Mouse (Mus musculus) stomach, embryonic 15.5 days (tissue): Measurements from ENCODE around the gene Atp6v1g2. TPM values are rescaled to one million over a fixed set of nuclear protein-coding genes. Genes with fewer than 3 reads are reported as not detected.
A peak's percentile ranks its signal among the peaks of the same experiment; 100 is the strongest.

ENCODE experiments used
- ATAC-seq: fragments of 200-750 bp; cut with Nextera tagmentation; 2 replicates; pipeline ENCODE4 v1.8.0; 2017; ENCODE audit warnings: low read depth, moderate number of reproducible peaks, moderate TSS enrichment; ENCODE audit not compliant: insufficient read depth, low FRiP score
- H3K27ac ChIP-seq: fragments of 300-500 bp; sonication (generic); 2 replicates; pipeline ENCODE4 v1.5.1; 2015; ENCODE audit warnings: mild to moderate bottlenecking, inconsistent platforms
- H3K27me3 ChIP-seq: fragments of 300-500 bp; sonication (generic); replicated peaks from 2 replicates; pipeline ENCODE4 v1.6.1; 2015; ENCODE audit warnings: inconsistent platforms
- H3K36me3 ChIP-seq: fragments of 300-500 bp; sonication (generic); 2 replicates; pipeline ENCODE4 v1.6.1; 2015; ENCODE audit warnings: inconsistent platforms
- H3K4me1 ChIP-seq: fragments of 300-500 bp; sonication (generic); 2 replicates; pipeline ENCODE4 v1.6.1; 2015; ENCODE audit warnings: inconsistent platforms
- H3K4me2 ChIP-seq: fragments of 300-500 bp; sonication (generic); 2 replicates; pipeline ENCODE4 v1.6.1; 2015; ENCODE audit warnings: mild to moderate bottlenecking, inconsistent platforms
- H3K4me3 ChIP-seq: fragments of 300-500 bp; sonication (generic); replicated peaks from 2 replicates; pipeline ENCODE4 v1.5.1; 2015; ENCODE audit warnings: inconsistent platforms
- H3K9ac ChIP-seq: fragments of 300-500 bp; sonication (generic); 2 replicates; pipeline ENCODE4 v1.6.1; 2015; ENCODE audit warnings: inconsistent platforms
- H3K9me3 ChIP-seq: fragments of 300-500 bp; sonication (generic); 2 replicates; pipeline ENCODE4 v1.6.1; 2016; ENCODE audit warnings: inconsistent platforms
- WGBS: fragments of 180-500 bp; shearing (Covaris S2); methylation state at CpG from one replicate; pipeline ENCODE4 v1.1.7; 2015; 5-methylcytosine and 5-hydroxymethylcytosine counted together
- polyA plus RNA-seq: library from polyadenylated mRNA; unstranded; fragments of >200 nt; fragmentation: Nextera tagmentation; extraction: Ambion mirVana; gene quantifications from 2 replicates; pipeline ENCODE4 v1.2.1, GENCODE M21; 2015

Gene Atp6v1g2
- polyA plus RNA-seq, 1 experiment from 2014 or later, result 5.1 TPM

DNA sequence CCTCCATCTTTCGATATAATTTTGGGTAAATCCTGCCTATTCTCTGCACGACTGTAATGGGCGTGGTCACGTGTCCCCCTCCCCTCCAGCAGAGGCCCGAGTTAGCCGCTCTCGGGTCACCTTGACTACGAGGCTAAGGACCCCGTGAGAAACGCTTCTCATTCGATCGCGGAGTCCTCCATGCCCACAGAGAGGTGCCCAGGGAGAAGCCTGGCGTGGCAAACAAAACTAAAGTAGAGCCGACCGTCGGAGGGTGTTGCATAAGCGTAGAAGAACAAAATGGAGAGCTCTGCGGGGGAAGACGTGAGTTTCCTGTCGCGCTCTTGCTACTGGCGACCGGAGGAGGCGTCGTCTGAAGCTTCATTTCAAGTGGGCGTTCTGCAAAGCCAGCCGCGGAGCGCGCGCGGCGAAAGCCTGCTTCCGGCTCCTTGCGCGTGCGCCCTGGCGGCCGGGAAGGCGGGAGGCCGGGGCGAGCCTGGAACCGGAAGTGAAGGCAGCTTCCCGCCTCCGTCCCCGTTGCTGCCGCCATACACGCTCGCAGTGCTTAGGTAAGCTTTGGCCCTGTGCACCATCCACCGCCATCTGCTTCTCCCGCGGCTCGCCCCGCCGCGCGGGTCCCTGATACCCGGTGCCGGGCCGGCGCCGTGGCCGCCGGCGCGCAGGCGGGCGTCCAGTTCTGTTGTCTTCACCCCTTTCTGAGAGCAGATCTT lies 8.0 kb downstream of the Atp6v1g2 start, which contains the start of gene Ddx39b:
Gene Ddx39b, plus strand, starts transcription at position 442 of the 710 bp plus-strand sequence.
- peak; percentile 87 for ATAC-seq
- H3K27ac ChIP-seq, result peak within 1 kb of the TSS; percentile 99
- peaks cover 24% of the 10 kb centered on the region for H3K36me3 ChIP-seq
- H3K4me2 ChIP-seq, result peak within 1 kb of the TSS; percentile 81
- H3K4me3 ChIP-seq, result peak within 1 kb of the TSS; percentile 70
- H3K9me3 ChIP-seq, result no peaks in the 10 kb centered on the region
- H3K4me1 ChIP-seq, result peaks cover 38% of the 10 kb centered on the region
- under 1% methylated on average over 69 of the region's 69 CpGs for WGBS
- peak within 1 kb of the TSS; percentile 93 for H3K9ac ChIP-seq
- H3K27me3 ChIP-seq, result no peaks in the 10 kb centered on the region

DNA sequence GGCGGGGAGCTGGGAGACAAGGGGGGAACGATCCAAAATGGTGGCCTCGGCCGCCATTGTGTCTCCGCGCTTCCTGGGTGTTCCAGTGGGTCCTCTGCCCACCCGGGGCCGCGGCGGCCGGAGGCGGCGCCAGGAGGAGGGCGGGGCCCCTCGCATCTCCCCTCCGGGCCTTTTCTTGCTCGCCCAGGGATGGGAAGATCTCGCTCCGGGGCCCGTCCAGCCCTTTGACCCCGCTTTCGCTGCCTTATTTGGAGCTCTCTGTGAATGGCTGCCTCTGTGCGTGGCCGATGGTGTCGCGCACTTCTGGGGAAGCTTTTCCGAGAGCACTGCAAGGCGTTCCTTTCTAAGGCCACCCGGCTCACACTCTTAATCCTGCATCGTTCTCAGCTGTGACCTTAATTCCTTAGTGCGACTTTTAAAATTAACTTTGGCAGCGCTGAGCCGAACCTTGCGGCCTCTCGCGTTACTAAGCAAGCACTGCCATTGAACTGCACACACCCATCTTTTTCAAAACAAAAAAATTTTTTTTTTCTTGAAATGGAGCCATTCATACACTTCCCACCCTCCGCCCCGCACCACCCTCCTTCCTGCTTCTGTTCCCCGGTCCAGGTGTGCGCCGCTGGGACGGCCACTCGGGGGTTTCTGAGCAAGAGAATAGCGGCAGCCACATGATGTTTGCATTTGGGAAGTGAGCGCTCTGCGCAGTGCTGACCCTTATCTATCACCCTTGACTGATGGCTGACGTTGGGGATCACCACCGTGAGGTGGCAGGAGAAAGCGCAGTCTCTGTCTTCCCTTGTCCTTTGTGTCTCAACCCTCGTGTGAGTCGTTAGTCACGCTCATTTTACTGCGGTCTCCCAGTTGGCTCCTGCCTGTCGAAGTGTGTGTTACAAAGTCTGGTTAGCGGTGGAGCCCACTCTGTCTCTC lies 8.8 kb downstream of the Atp6v1g2 start:
- Histone ChIP-seq H3K36me3 (peaks cover 32% of the 10 kb centered on the region), H3K27ac (peak overlapping the region; percentile 99), H3K4me1 (peaks cover 35% of the 10 kb centered on the region), H3K9ac (peak overlapping the region; percentile 93), H3K4me3 (peak overlapping the region; percentile 70), H3K27me3 (no peaks in the 10 kb centered on the region), H3K9me3 (no peaks in the 10 kb centered on the region), H3K4me2 (peak overlapping the region; percentile 81)
- peak; percentile 27 for ATAC-seq
- WGBS, result under 1% methylated on average over 55 of the region's 55 CpGs

DNA sequence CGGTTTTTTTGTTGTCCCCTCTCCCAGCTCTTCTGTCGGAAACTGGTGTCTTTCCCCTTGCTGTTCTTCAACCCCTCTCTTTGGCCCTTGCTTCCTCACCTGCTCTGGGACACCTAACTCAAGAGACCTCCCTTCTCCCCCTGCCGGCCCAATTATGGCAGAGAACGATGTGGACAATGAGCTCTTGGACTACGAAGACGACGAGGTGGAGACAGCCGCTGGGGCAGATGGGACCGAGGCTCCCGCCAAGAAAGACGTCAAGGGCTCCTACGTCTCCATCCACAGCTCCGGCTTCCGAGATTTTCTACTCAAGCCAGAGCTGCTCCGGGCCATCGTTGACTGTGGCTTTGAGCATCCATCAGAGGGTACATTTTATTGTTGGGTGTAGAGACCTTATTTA lies 9.6 kb downstream of the Atp6v1g2 start:
- Histone ChIP-seq H3K27ac (peak overlapping the region; percentile 99; the same call in 1 of the 2 replicates), H3K9ac (peak overlapping the region; percentile 93), H3K4me1 (peaks cover 38% of the 10 kb centered on the region), H3K27me3 (no peaks in the 10 kb centered on the region), H3K9me3 (no peaks in the 10 kb centered on the region), H3K4me2 (peak overlapping the region; percentile 81), H3K4me3 (peak overlapping the region; percentile 70), H3K36me3 (peaks cover 40% of the 10 kb centered on the region)
- WGBS, result 2% methylated on average over 16 of the region's 16 CpGs
- 0 out of 2 replicates have a peak, but pooled peaks have one; percentile 2 for ATAC-seq

DNA sequence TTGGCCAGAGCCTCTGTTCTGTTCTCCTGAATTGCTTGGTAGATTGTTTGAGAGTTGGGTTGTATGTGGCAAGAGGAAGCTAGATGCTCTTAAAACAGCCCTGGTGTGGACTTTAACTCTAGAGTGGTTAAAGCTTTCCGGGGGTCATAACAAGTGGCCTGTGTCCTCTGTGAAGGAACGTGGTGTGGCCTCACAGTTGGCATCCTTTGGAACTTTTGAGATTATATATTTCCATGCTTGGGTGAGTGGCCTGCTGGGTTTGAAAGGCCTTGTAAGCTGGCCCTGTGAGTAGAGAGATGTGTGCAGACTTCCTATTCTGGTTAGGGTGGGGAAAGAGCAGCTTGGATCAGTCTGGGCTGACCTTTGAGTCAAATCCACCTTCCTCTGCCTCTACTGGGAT lies 11.5 kb downstream of the Atp6v1g2 start:
- Histone ChIP-seq H3K27me3 (no peaks in the 10 kb centered on the region), H3K27ac (no peak overlapping the region), H3K36me3 (peaks cover 57% of the 10 kb centered on the region), H3K9me3 (no peaks in the 10 kb centered on the region), H3K4me2 (peak overlapping the region; percentile 81; the same call in 1 of the 2 replicates), H3K9ac (no peak overlapping the region), H3K4me1 (peaks cover 38% of the 10 kb centered on the region), H3K4me3 (no peak overlapping the region)
- no peak for ATAC-seq
- WGBS, result 69% methylated on average over 2 of the region's 2 CpGs

DNA sequence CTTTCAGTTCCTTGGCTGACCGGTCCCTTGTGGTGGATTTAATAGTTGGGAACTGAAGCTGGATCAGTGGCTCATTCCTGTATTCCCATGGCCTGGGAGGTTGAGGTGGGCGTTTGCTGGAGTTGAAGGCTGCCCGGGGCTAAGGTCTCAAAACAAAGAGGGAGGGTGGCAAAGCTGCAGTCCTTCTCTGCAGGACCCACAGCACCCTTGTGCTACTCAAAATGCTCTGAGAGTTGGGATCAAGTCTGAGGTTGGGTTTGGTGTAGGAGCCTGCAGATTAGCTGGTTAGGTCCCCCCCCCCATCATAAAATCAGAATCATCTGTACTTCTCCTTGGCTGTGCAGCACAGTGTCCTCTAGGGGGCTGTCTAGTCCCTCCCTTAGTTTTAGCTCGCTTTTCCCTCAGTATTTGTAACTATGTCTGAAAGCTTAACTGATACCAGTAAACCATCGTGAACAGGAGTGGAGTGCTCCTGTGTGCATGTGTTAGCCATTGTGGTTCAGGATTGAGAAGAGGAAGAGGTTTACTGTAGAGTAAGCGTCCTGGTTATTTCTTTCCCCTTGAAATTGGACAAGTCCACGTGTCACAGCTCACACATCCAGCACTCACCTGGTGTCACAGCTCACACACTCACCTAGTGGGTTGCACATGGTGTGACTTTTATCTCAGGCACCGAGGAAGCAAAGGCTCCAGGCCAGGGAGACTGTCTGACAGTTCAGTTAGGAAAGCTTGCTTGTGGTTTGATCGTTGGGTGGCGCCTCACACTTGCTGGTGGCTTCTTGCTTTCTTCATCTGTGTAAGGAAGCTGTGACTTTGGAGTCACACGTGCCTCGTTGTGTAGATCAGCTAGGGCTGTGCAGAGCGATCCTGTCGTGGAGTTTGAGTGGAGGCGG lies 12.5 kb downstream of the Atp6v1g2 start:
- H3K36me3 ChIP-seq, result peaks cover 67% of the 10 kb centered on the region
- H3K4me3 ChIP-seq, result no peak overlapping the region
- ATAC-seq, result no peak
- H3K4me1 ChIP-seq, result peaks cover 30% of the 10 kb centered on the region
- no peak overlapping the region for H3K4me2 ChIP-seq
- H3K9ac ChIP-seq, result no peak overlapping the region
- WGBS, result 75% methylated on average over 15 of the region's 15 CpGs
- H3K27ac ChIP-seq, result no peak overlapping the region
- H3K27me3 ChIP-seq, result no peaks in the 10 kb centered on the region
- H3K9me3 ChIP-seq, result no peaks in the 10 kb centered on the region

DNA sequence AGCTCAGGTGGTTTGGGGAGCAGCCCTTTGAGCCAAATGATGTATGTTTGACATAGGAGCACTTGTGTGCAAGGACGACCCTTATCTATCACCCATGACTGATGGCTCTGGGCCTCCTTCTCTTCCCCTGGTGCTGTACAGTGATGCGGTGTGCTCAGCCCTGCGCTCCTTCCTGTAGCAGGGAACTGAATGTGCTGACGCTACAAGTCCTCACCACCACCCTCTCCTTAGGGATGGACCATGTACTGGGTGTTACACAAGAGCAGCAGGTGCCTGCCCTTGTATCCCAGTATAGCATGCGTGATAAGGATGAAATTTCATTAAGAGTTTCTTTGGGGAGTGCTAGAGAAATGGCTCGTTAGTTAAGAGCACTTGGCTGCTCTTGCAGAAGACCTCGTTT lies 13.7 kb downstream of the Atp6v1g2 start:
- Histone ChIP-seq H3K9ac (no peak overlapping the region), H3K4me1 (peaks cover 30% of the 10 kb centered on the region), H3K36me3 (peaks cover 76% of the 10 kb centered on the region), H3K27ac (no peak overlapping the region), H3K4me3 (no peak overlapping the region), H3K4me2 (no peak overlapping the region), H3K9me3 (no peaks in the 10 kb centered on the region), H3K27me3 (no peaks in the 10 kb centered on the region)
- ATAC-seq, result no peak
- WGBS, result 83% methylated on average over 7 of the region's 7 CpGs

DNA sequence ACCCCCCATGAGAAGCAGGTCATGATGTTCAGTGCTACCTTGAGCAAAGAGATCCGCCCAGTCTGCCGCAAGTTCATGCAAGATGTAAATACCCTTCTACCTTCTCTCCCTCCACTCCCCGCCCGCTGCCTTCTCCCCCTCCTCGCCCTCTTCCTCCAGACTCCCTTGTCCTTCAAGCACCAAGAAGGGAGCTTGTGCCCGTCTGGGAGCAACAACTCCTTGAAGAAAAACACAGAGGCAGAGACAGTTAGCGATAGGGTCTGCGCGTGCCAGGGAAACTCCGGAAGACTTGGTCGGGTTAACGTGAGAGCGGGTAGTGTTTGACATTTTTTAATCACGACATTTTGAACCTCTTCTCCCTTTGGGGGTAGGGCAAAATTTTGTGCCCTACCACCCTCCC lies 15.5 kb downstream of the Atp6v1g2 start:
- no peak overlapping the region for H3K9ac ChIP-seq
- peaks cover 94% of the 10 kb centered on the region for H3K36me3 ChIP-seq
- ATAC-seq, result no peak
- no peaks in the 10 kb centered on the region for H3K9me3 ChIP-seq
- peaks cover 21% of the 10 kb centered on the region for H3K4me1 ChIP-seq
- no peak overlapping the region for H3K27ac ChIP-seq
- H3K27me3 ChIP-seq, result no peaks in the 10 kb centered on the region
- no peak overlapping the region for H3K4me2 ChIP-seq
- WGBS, result 80% methylated on average over 14 of the region's 14 CpGs
- no peak overlapping the region for H3K4me3 ChIP-seq

DNA sequence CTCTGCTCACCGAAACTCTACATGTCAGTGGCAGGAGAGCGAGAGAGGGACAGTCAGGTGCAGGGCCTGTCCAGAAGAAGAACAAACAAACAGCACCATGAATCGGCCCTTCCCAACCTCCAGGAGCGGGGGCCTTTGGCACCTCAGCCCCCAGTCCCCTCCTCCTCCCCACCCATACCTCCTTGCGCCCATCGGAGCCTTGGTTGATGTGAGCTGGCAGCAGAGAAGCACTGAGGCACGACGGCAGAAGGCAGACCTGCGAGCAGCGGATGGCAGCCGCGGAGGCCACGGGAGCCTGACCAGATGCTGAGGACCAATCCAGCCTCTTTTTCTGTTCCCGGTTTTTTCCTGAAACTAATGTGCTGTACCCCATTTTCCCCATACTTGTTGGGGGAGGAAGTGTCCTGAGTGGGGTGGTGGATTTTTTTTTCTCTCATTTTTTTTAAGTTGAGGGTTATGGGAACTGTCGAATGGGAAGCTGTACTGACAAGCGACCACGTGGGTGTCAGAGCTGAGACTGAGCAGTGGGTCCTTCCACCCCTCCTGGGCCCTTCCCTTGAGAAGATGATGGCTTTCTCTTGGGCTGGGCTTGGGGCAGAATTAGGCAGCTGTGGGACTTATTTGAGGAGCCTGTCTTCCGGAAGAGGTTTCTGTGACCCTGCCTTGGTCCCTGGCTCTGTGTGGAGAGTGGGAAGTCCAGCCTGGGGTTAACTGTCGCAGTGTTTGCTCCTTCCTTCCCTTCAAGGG lies 16.2 kb downstream of the Atp6v1g2 start:
- 84% methylated on average over 19 of the region's 19 CpGs for WGBS
- Histone ChIP-seq H3K4me2 (no peak overlapping the region), H3K4me3 (no peak overlapping the region), H3K27me3 (no peaks in the 10 kb centered on the region), H3K36me3 (peaks cover 88% of the 10 kb centered on the region), H3K4me1 (peaks cover 15% of the 10 kb centered on the region), H3K9me3 (no peaks in the 10 kb centered on the region), H3K27ac (no peak overlapping the region), H3K9ac (no peak overlapping the region)
- no peak for ATAC-seq

DNA sequence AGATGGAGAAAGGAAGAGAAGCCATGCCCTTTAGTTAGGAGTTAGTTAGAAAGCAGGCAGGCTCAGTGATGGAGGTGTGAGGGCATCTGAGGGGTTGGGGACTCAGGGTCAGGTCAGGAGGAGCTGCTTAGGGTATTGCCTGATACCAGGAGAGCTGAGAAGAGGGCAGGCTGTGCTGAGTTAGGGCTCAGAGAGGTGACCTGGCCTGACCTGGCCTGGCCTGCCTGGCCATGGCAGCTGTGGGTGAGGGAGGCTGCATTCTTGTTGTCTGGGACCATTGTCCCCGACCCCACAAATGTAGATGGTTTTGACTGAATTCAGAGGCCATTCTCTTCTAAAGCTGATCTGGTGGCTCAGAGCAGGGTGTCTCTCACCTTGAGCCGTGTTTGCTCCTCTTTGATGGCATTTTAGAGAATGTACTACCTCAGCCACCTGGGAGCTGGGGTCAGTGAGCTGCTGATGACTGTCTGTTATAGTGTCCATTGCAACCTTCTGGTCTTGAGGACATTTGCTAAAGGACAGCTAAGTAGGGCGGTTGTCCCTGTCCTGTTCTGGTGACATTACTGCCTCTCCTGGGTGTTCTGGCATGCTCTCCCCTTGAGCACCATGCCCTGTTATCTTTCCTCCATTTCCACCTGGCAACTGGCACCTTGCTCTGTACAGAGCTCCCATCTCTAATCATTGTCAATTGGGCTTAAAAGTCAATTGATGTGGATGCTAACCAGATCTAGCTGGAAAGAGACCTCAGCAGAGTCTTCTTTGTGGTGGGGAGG lies 17.1 kb downstream of the Atp6v1g2 start:
- WGBS, result 75% methylated on average over 3 of the region's 3 CpGs
- H3K27me3 ChIP-seq, result no peaks in the 10 kb centered on the region
- H3K9me3 ChIP-seq, result no peaks in the 10 kb centered on the region
- peaks cover 6% of the 10 kb centered on the region for H3K4me1 ChIP-seq
- ATAC-seq, result no peak
- H3K4me3 ChIP-seq, result no peak overlapping the region
- H3K9ac ChIP-seq, result no peak overlapping the region
- peaks cover 79% of the 10 kb centered on the region for H3K36me3 ChIP-seq
- H3K27ac ChIP-seq, result no peak overlapping the region
- H3K4me2 ChIP-seq, result no peak overlapping the region

DNA sequence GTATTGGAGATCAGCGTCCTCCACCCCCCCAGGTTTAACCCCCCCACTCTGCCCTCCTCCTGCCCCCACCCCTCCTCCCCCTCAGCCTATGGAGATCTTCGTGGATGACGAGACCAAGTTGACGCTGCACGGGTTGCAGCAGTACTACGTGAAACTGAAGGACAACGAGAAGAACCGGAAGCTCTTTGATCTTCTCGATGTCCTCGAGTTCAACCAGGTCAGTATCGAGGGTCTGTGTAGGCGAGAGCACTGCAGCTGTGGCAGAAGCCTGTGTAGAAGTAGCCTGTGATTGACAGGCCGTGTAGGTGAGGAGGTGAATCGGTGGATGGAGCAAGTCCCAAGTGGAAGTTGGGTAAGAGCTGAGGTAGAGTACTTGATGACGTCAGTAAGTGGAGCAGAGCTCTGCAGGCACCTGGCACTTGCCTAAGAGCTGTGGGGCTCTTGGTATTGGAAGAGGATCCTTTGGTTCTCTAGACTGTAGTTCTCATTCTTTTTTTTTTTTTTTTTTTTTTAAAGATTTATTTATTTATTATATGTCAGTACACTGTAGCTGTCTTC lies 17.8 kb downstream of the Atp6v1g2 start:
- Histone ChIP-seq H3K27me3 (no peaks in the 10 kb centered on the region), H3K9ac (no peak overlapping the region), H3K4me2 (no peak overlapping the region), H3K4me3 (no peak overlapping the region), H3K36me3 (peaks cover 72% of the 10 kb centered on the region), H3K9me3 (no peaks in the 10 kb centered on the region), H3K4me1 (peaks cover 4% of the 10 kb centered on the region; the same call in 1 of the 2 replicates), H3K27ac (no peak overlapping the region)
- no peak for ATAC-seq
- WGBS, result 78% methylated on average over 15 of the region's 15 CpGs
